23 mouse cellular contexts compared by ENCODE assay signal in genomic region chr1:105886358-105886757, GRCm38 (mm10).
DNase-seq lines count a peak whose midpoint lies in the region; ATAC-seq lines count a peak whose summit lies in the region.
"Had no signal": no experiment of that assay in that cellular context is flagged by ENCODE, and none has a peak within 500 bp of the region (broad histone marks: within the 10 kb centered on the region; RNA-seq: fewer than 3 reads in every experiment).

No protein-coding gene starts in this region.

- ATAC-seq in kidney, embryonic 15.5 days (replicated peaks; ENCODE audit: low FRiP score) = peak; percentile 50
- peak; percentile 27; the same call in 1 of the 2 replicates for ATAC-seq in liver, embryonic 12.5 days
- ATAC-seq in lung, embryonic 16.5 days (ENCODE audit: low read depth) = peak; percentile 52; the same call in 1 of the 2 replicates
- no peak for ATAC-seq in hindbrain, embryonic 12.5 days (ENCODE audit: low FRiP score)
- ATAC-seq: CD4-positive, CD25-positive, alpha-beta regulatory T cell, adult 4 months; forebrain, embryonic 14.5 days; forebrain, postnatal 0 days had no signal

- DNase-seq in kidney, adult 18-20 months = no peak
- no peak for DNase-seq in liver
- DNase-seq in lung, postnatal 4 days = no peak
- DNase-seq: adrenal gland, adult 2 months; adrenal gland, postnatal 14 days; cerebellum, adult 11 months; cerebellum, adult 2 months; cerebellum, adult 9-11 months; cerebellum, postnatal 25 days; forebrain, postnatal 0 days; gastrocnemius, adult 2 months; gastrocnemius, postnatal 14 days; heart, adult 11 months had no signal

- H3K4me3 ChIP-seq in kidney, embryonic 15.5 days (replicated peaks) = no peak overlapping the region
- no peak overlapping the region for H3K4me3 ChIP-seq in liver, embryonic 12.5 days
- H3K4me3 ChIP-seq in lung, embryonic 16.5 days (ENCODE audit: low read length) = no peak overlapping the region
- H3K4me3 ChIP-seq in hindbrain, embryonic 12.5 days = no peak overlapping the region
- H3K4me3 ChIP-seq: embryonic facial prominence, embryonic 12.5 days; embryonic facial prominence, embryonic 15.5 days; gastrocnemius, adult 2 months; hindbrain, embryonic 13.5 days had no signal

- 49% methylated on average over 5 of the region's 5 CpGs for WGBS in kidney, embryonic 15.5 days
- 58% methylated on average over 5 of the region's 5 CpGs for WGBS in liver, embryonic 12.5 days (ENCODE audit: insufficient replicate concordance)
- 40% methylated on average over 5 of the region's 5 CpGs for WGBS in lung, embryonic 16.5 days
- 80% methylated on average over 5 of the region's 5 CpGs for WGBS in hindbrain, embryonic 12.5 days

- no peaks in the 10 kb centered on the region for H3K9me3 ChIP-seq in kidney, embryonic 15.5 days (replicated peaks)
- no peaks in the 10 kb centered on the region for H3K9me3 ChIP-seq in liver, embryonic 12.5 days (replicated peaks)
- no peaks in the 10 kb centered on the region for H3K9me3 ChIP-seq in lung, embryonic 16.5 days (ENCODE audit: control insufficient read depth, low read length)
- no peaks in the 10 kb centered on the region for H3K9me3 ChIP-seq in hindbrain, embryonic 12.5 days (replicated peaks)
- H3K9me3 ChIP-seq: embryonic facial prominence, embryonic 12.5 days; embryonic facial prominence, embryonic 15.5 days; hindbrain, embryonic 13.5 days had no signal

- H3K27ac ChIP-seq in kidney, embryonic 15.5 days = no peak overlapping the region
- H3K27ac ChIP-seq in liver, embryonic 12.5 days = no peak overlapping the region
- H3K27ac ChIP-seq in lung, embryonic 16.5 days (ENCODE audit: low read length) = no peak overlapping the region
- H3K27ac ChIP-seq in hindbrain, embryonic 12.5 days = no peak overlapping the region
- H3K27ac ChIP-seq: embryonic facial prominence, embryonic 12.5 days; embryonic facial prominence, embryonic 15.5 days; gastrocnemius, adult 2 months; hindbrain, embryonic 13.5 days had no signal

- peaks cover 19% of the 10 kb centered on the region for H3K4me1 ChIP-seq in kidney, embryonic 15.5 days
- H3K4me1 ChIP-seq in liver, embryonic 12.5 days = 0 out of 2 replicates have a peak, but pooled peaks cover 2% of the 10 kb centered on the region
- no peaks in the 10 kb centered on the region for H3K4me1 ChIP-seq in lung, embryonic 16.5 days (replicated peaks; ENCODE audit: control insufficient read depth, insufficient read depth, low read length)
- H3K4me1 ChIP-seq in hindbrain, embryonic 12.5 days = no peaks in the 10 kb centered on the region
- H3K4me1 ChIP-seq: embryonic facial prominence, embryonic 12.5 days; hindbrain, embryonic 13.5 days had no signal

- H3K36me3 ChIP-seq in kidney, embryonic 15.5 days = no peaks in the 10 kb centered on the region
- no peaks in the 10 kb centered on the region for H3K36me3 ChIP-seq in liver, embryonic 12.5 days
- H3K36me3 ChIP-seq in lung, embryonic 16.5 days (ENCODE audit: control insufficient read depth, insufficient read depth, low read length) = no peaks in the 10 kb centered on the region
- H3K36me3 ChIP-seq in hindbrain, embryonic 12.5 days = no peaks in the 10 kb centered on the region
- H3K36me3 ChIP-seq: embryonic facial prominence, embryonic 12.5 days; embryonic facial prominence, embryonic 15.5 days; hindbrain, embryonic 13.5 days had no signal

- no peak overlapping the region for H3K9ac ChIP-seq in kidney, embryonic 15.5 days
- no peak overlapping the region for H3K9ac ChIP-seq in liver, embryonic 12.5 days
- no peak overlapping the region for H3K9ac ChIP-seq in lung, embryonic 16.5 days (ENCODE audit: low read length)
- H3K9ac ChIP-seq in hindbrain, embryonic 12.5 days = no peak overlapping the region
- H3K9ac ChIP-seq: embryonic facial prominence, embryonic 12.5 days; embryonic facial prominence, embryonic 15.5 days; forebrain, postnatal 0 days; hindbrain, embryonic 13.5 days had no signal

- no peak overlapping the region for H3K4me2 ChIP-seq in kidney, embryonic 15.5 days
- H3K4me2 ChIP-seq in liver, embryonic 12.5 days = no peak overlapping the region
- no peak overlapping the region for H3K4me2 ChIP-seq in lung, embryonic 16.5 days (ENCODE audit: low read depth, low read length)
- H3K4me2 ChIP-seq in hindbrain, embryonic 12.5 days (replicated peaks) = no peak overlapping the region
- H3K4me2 ChIP-seq: embryonic facial prominence, embryonic 12.5 days; embryonic facial prominence, embryonic 15.5 days; heart, embryonic 11.5 days; hindbrain, embryonic 13.5 days had no signal

- H3K27me3 ChIP-seq in kidney, embryonic 15.5 days = no peaks in the 10 kb centered on the region; the same call in 1 of the 2 replicates
- H3K27me3 ChIP-seq in liver, embryonic 12.5 days (replicated peaks) = 0 out of 2 replicates have a peak, but pooled peaks cover 7% of the 10 kb centered on the region
- no peaks in the 10 kb centered on the region for H3K27me3 ChIP-seq in lung, embryonic 16.5 days (ENCODE audit: control insufficient read depth, insufficient read depth, low read depth, low read length)
- H3K27me3 ChIP-seq in hindbrain, embryonic 12.5 days = no peaks in the 10 kb centered on the region
- H3K27me3 ChIP-seq: embryonic facial prominence, embryonic 12.5 days; embryonic facial prominence, embryonic 15.5 days; hindbrain, embryonic 13.5 days had no signal
